Comparison of ENCODE assay signal across 10 mouse cellular contexts in genomic region chr17:49512671-49513085, GRCm38 (mm10). TPM values are rescaled to one million over a fixed set of nuclear protein-coding genes. Genes with fewer than 3 reads are reported as not detected.
DNase-seq lines count a peak whose midpoint lies in the region; ATAC-seq lines count a peak whose summit lies in the region.
"Had no signal": no experiment of that assay in that cellular context is flagged by ENCODE, and none has a peak within 500 bp of the region (broad histone marks: within the 10 kb centered on the region; RNA-seq: fewer than 3 reads in every experiment).

No protein-coding gene starts in this region.

- peak; percentile 77 for ATAC-seq in heart, embryonic 16.5 days (replicated peaks; ENCODE audit: extremely low read depth, insufficient read depth, low FRiP score)
- ATAC-seq in erythroid progenitor cell, adult 5-6 weeks (replicated peaks; ENCODE audit: low FRiP score, poor library complexity, severe bottlenecking) = no peak

- 21% methylated on average over 5 of the region's 5 CpGs for WGBS in heart, embryonic 16.5 days

- H3K4me2 ChIP-seq in heart, embryonic 16.5 days (ENCODE audit: low read depth, low read length) = no peak overlapping the region
- H3K4me2 ChIP-seq: heart, embryonic 13.5 days; liver, embryonic 15.5 days had no signal

- DNase-seq in heart, postnatal 25 days (ENCODE audit: low spot score) = no peak
- DNase-seq in MN1 (ENCODE audit: low spot score) = peak; percentile 80
- DNase-seq in cerebellum, adult 9-11 months = peak; percentile 89
- DNase-seq in kidney, postnatal 25 days = peak; percentile 44 to 63
- DNase-seq in gastrocnemius, postnatal 14 days = no peak
- no peak for DNase-seq in gastrocnemius, adult 18-20 months (ENCODE audit: low spot score)

- H3K4me3 ChIP-seq in heart, embryonic 16.5 days (ENCODE audit: low read length) = no peak overlapping the region
- H3K4me3 ChIP-seq: heart, embryonic 13.5 days; liver, embryonic 15.5 days had no signal

- no peaks in the 10 kb centered on the region for H3K9me3 ChIP-seq in heart, embryonic 16.5 days (replicated peaks; ENCODE audit: control insufficient read depth, low read length)
- H3K9me3 ChIP-seq: liver, embryonic 15.5 days had no signal

- H3K27ac ChIP-seq in heart, embryonic 16.5 days (ENCODE audit: low read length) = no peak overlapping the region
- H3K27ac ChIP-seq: heart, embryonic 13.5 days; liver, embryonic 15.5 days had no signal

- peaks cover 10% of the 10 kb centered on the region for H3K4me1 ChIP-seq in heart, embryonic 16.5 days (ENCODE audit: control insufficient read depth, insufficient read depth, low read length)
- H3K4me1 ChIP-seq: liver, embryonic 15.5 days had no signal

- intact Hi-C loops in heart, postnatal 25 days (cut with DNase I) = no loop called here
- intact Hi-C loops in gastrocnemius, postnatal 14 days (cut with DNase I; ENCODE audit: low total_unique reads) = no loop called here

- H3K36me3 ChIP-seq in heart, embryonic 16.5 days (ENCODE audit: control insufficient read depth, insufficient read depth) = no peaks in the 10 kb centered on the region
- H3K36me3 ChIP-seq: liver, embryonic 15.5 days had no signal

- no peak overlapping the region for H3K9ac ChIP-seq in heart, embryonic 16.5 days (ENCODE audit: low read length)
- H3K9ac ChIP-seq: heart, embryonic 13.5 days; liver, embryonic 15.5 days had no signal

- no peaks in the 10 kb centered on the region for H3K27me3 ChIP-seq in heart, embryonic 16.5 days (ENCODE audit: control insufficient read depth, insufficient read depth, low read length)
- H3K27me3 ChIP-seq: heart, embryonic 13.5 days; liver, embryonic 15.5 days had no signal

RNA-seq across cellular contexts. Expression of gene Daam2, which starts 51.5 kb away (rescaled TPM):
- 3.4 and 5.6 TPM in 2 replicates for polyA plus RNA-seq in heart, embryonic 16.5 days (2015; fragmentation: Nextera tagmentation; extraction: Ambion mirVana)
- 1 to 10 TPM; 8.8 to 9.7 TPM for total RNA-seq in heart, postnatal 25 days (2021)
- total RNA-seq in erythroid progenitor cell, adult 5-6 weeks (2015; ENCODE audit: low replicate concordance) = not detected in 2 replicates
- total RNA-seq in erythroid progenitor cell, adult 5-6 weeks (2017; ENCODE audit: low replicate concordance) = 0.08 and 0.26 TPM in 2 replicates
- total RNA-seq in gastrocnemius, postnatal 14 days (2021) = 1 to 10 TPM; 9.2 to 9.7 TPM
- 1 to 10 TPM; 3.6 to 4.0 TPM for total RNA-seq in gastrocnemius, adult 18-20 months (2021)

Comparison
In these comparisons a context has a peak if more than half of its experiments do, and no peak if none do; other contexts are left out.
1. DNase-seq: peak in MN1 (single experiment), cerebellum, adult 9-11 months (single experiment) and kidney, postnatal 25 days (2 of 2); none in heart, postnatal 25 days (single experiment), gastrocnemius, postnatal 14 days (single experiment) and gastrocnemius, adult 18-20 months (single experiment).